Mouse (Mus musculus): ENCODE results near the gene Fbxo11.

- TF ChIP-seq GATA1 (IDR thresholded peaks at IDR 0.05; ENCODE audit: low read length) (no peak), TAL1 (IDR thresholded peaks at IDR 0.05; ENCODE audit: low read length) (no peak)
These were observed 22.7 kb downstream of the Fbxo11 start for GRCm38 (mm10) chr17:88042099-88043086.

Measured in erythroblast, embryonic 14.5 days (primary cell).